Mouse (Mus musculus) spleen, postnatal 4 days (tissue): ENCODE measurements around the gene Atl1.

Experiments
- DNase-seq, 2 experiments: peaks; one replicate each; pipeline ENCODE4 v3.0.0; 2022; ENCODE audit warnings: low spot score in 2 of 2

The Atl1 gene

GRCm38 (mm10) chr12:69892371-69893251 is at the start of gene Atl1, which contains the start of gene Map4k5:
TSS of gene Atl1 (plus strand) at chr12:69892614.
TSS of gene Map4k5 (minus strand) at chr12:69893200.
- peak; percentile 90 to 96 for DNase-seq

GRCm38 (mm10) chr12:69843531-69844445 is 48.6 kb upstream of the Atl1 start:
- DNase-seq: no peak

- DNase-seq: no peak
These were observed 46.7 kb upstream of the Atl1 start for GRCm38 (mm10) chr12:69845722-69846121.

GRCm38 (mm10) chr12:69846499-69846898 is 45.9 kb upstream of the Atl1 start:
- DNase-seq: no peak

- no peak for DNase-seq
These were observed 44.1 kb upstream of the Atl1 start for GRCm38 (mm10) chr12:69848083-69848878.

GRCm38 (mm10) chr12:69852288-69852687 is 40.1 kb upstream of the Atl1 start:
- no peak for DNase-seq

- DNase-seq: no peak
These were observed 39.0 kb upstream of the Atl1 start for GRCm38 (mm10) chr12:69853387-69853786.

- no peak for DNase-seq
These were observed 38.5 kb upstream of the Atl1 start for GRCm38 (mm10) chr12:69853942-69854341.

GRCm38 (mm10) chr12:69855641-69856300 is 36.6 kb upstream of the Atl1 start:
- DNase-seq: no peak

- no peak for DNase-seq
These were observed 36.0 kb upstream of the Atl1 start for GRCm38 (mm10) chr12:69856398-69856797.

- DNase-seq: no peak
These were observed 34.8 kb upstream of the Atl1 start for GRCm38 (mm10) chr12:69857597-69857996.

- DNase-seq: no peak
These were observed 33.6 kb upstream of the Atl1 start for GRCm38 (mm10) chr12:69858847-69859246.

GRCm38 (mm10) chr12:69863505-69863904 is 28.9 kb upstream of the Atl1 start:
- peak in 1 of 2 experiments; percentile 30 for DNase-seq

- no peak for DNase-seq
These were observed 28.2 kb upstream of the Atl1 start for GRCm38 (mm10) chr12:69864164-69864692.

GRCm38 (mm10) chr12:69867338-69867737 is 25.1 kb upstream of the Atl1 start:
- DNase-seq: no peak

- DNase-seq: no peak
These were observed 20.8 kb upstream of the Atl1 start for GRCm38 (mm10) chr12:69871632-69872031.

GRCm38 (mm10) chr12:69877842-69878363 is 14.5 kb upstream of the Atl1 start:
- DNase-seq: no peak

GRCm38 (mm10) chr12:69879172-69879665 is 13.2 kb upstream of the Atl1 start:
- no peak for DNase-seq

- DNase-seq: no peak
These were observed 12.7 kb upstream of the Atl1 start for GRCm38 (mm10) chr12:69879739-69880138.

- DNase-seq: no peak
These were observed 11.1 kb upstream of the Atl1 start for GRCm38 (mm10) chr12:69881198-69881905.
